In the genomic region with DNA sequence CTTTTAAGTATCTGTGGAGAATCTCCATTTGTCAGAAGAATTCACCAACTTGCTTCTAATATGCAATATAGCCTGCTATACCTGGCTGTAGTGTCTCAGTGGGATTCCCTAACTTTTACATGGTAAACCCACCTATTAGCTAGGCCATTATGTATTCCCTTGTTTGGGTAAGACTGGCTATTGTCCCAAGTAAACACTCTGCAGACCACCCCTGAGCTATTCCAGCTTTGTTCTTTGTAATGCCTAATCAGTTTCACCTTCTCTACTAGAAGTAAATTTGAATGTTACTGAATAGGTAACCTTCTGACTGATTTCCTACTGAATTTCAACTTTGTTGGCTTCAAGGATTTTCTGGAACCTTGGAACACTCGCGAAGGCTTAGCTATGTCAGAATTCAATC, we compare ENCODE assay signal across 11 mouse cellular contexts. TPM values are rescaled to one million over a fixed set of nuclear protein-coding genes. Genes with fewer than 3 reads are reported as not detected.
"Had no signal": no experiment of that assay in that cellular context is flagged by ENCODE, and none has a peak within 500 bp of the region (broad histone marks: within the 10 kb centered on the region; RNA-seq: fewer than 3 reads in every experiment).

No protein-coding gene starts in this region.

RNA-seq across cellular contexts. Expression of gene Cyp4a12b, which starts 15.2 kb away (rescaled TPM):
- total RNA-seq: left cerebral cortex, postnatal 10 days; left cerebral cortex, postnatal 25 days; left cerebral cortex, postnatal 36 days; left cerebral cortex, postnatal 4 days; megakaryocyte progenitor cell, adult 5-6 weeks; megakaryocyte, adult 5-6 weeks; megakaryocyte-erythroid progenitor cell, adult 5-6 weeks; midbrain, postnatal 0 days; monocyte, adult 5-6 weeks had no signal

RNA-seq across cellular contexts. Expression of gene Cyp4a30b, which starts 56.1 kb away (rescaled TPM):
- total RNA-seq: left cerebral cortex, postnatal 10 days; left cerebral cortex, postnatal 14 days; left cerebral cortex, postnatal 25 days; left cerebral cortex, postnatal 36 days; left cerebral cortex, postnatal 4 days; liver, adult 2 months; megakaryocyte progenitor cell, adult 5-6 weeks; megakaryocyte, adult 5-6 weeks; megakaryocyte-erythroid progenitor cell, adult 5-6 weeks; midbrain, postnatal 0 days; monocyte, adult 5-6 weeks had no signal
